Mouse (Mus musculus) v-Abl transformed pro-B cells (cell line): ENCODE measurements around the gene Spef2.

Experiments used
- in situ Hi-C, 2 experiments: fragments of 400-800 bp; cut with MboI; formaldehyde crosslinking; loops; one replicate each; pipeline ENCODE4 v1.15.1; 2025; ENCODE audit not compliant: unreplicated experiment in 2 of 2

Spef2 gene

GRCm38 (mm10) chr15:9748359-9749102, at the start of gene Spef2:
Spef2 (minus strand) TSS chr15:9748868.
- in situ Hi-C loops: loop anchor here (5.0 to 25.0 kb wide), 8 partner anchors 134 to 839 kb away; partner anchors contain the start of gene Dnajc21 (in 1 of the 2)

GRCm38 (mm10) chr15:9794131-9794530, 45.5 kb upstream of the Spef2 start:
- in situ Hi-C loops: no loop called here

- in situ Hi-C loops: no loop called here
Observed at GRCm38 (mm10) chr15:9788245-9789030, 39.8 kb upstream of the Spef2 start.

DNA sequence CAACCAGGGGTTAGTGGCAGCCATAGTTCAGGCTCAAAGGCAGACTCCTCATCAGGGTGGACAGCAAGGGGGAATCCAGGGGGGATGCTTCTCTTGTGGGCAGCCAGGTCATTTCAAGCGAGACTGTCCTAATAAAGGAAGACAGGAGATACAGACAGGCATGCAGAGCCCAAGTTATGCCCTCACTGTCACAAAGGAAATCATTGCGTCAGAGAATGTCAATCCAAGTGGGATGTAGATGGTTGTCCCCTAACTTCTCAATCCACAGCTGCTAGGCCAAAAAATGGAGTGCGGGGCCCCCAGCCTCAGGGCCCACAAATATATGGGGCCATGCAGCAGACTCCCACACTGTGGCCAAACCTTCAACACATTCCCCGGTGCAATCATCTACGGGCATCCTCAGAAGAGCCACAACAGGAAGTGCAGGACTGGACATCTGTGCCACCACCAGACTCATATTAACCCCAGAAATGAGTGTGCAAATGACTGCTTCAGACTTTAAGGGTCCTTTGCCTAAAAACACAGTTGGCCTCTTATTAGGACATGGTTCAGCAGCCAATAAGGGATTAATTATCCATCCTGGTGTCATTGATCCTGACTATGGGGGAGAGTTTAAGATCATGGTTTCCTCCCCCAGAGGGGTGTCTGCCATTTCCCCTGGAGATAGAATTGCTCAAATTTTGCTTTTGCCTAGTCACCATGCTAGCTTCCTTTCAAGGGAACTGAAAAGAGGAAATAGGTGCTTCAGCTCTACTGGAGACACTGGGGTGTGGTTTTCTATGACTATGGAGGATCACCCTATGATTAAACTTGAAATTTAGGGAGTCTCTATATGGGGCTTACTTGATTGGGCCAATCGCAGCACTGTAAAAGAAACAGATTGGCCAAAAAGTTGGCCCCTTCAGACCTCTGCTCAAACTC, 25.8 kb upstream of the Spef2 start:
- in situ Hi-C loops: loop anchor here (5.0 to 25.0 kb wide), 2 partner anchors 88 to 288 kb away; no protein-coding TSS in a partner anchor

- in situ Hi-C loops: loop anchor here (10.0 to 25.0 kb wide), 2 partner anchors 276 to 294 kb away; no protein-coding TSS in a partner anchor
Observed at GRCm38 (mm10) chr15:9768184-9768918, 19.7 kb upstream of the Spef2 start.

DNA sequence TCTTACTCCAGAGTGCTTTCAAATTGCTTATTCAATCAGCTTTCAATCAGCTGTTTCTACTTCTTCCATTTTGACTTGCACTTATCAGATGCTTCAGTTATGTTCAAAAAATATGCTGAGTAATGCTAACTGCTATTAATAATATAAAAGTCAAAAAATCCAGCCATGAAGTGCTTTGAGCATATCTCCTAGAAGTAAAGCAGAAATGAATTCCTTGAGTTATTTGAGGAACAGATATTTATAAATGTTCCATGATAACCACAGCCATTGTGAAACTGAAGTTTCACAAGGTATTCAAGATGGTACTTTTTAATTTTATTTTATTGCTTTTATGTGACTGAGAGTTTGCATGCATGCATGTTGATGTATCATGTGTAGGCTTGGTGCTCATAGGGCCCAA, 18.4 kb upstream of the Spef2 start:
- in situ Hi-C loops: loop anchor here (10.0 to 25.0 kb wide), 2 partner anchors 278 to 295 kb away; no protein-coding TSS in a partner anchor

DNA sequence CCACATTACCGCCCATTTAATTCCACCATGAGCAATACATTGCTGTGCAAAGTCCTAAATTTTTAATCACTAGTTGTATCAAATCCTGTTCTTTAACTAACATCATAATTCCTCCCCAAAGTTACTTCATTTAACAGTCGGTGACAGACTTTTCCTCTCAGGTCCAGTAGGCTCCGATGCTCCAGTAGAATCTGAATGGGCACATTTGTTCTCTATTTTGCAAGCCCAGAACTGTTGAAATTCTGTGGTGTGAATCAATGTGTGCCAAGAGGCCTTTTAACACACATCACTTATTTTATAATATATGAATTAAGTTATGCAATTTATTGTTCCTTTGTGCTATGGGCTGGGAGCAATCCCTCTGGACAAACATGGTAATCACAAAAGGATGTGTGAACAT, 2.3 kb upstream of the Spef2 start:
- in situ Hi-C loops: loop anchor here (10.0 to 25.0 kb wide), 2 partner anchors 311 to 694 kb away; no protein-coding TSS in a partner anchor

DNA sequence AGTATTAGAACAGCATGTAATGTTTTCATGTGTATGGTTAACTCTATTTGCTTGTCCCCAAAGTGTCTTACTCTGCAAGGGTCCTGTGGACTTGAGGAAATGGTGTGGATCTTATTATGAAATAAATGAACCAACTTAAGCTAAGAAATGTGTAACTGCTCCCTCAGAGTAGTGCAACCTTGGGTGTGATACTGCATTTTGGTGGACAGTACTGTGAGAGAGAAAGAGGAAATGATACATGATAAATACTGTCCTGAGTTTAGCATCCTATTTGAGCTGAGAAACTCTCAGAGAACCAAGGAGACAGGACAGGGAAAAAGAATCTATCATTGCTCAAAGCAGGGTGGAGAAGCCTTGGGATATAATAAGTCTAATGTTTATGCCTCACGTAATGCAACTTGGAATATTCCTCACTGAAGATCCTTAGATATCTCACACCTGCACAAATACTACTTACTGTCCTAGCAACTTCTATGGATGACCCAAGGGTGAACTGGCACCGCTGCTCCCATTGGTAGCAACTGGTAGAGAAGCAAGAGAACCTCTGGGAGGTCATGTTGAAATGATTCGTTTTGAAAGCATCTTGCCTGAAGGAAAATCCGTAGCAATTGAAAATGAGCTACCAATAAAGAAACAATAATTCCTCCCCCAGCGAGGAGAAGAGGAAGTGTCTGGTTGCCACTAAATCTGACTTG, 1.1 kb downstream of the Spef2 start:
- in situ Hi-C loops: loop anchor here (5.0 to 25.0 kb wide), 8 partner anchors 133 to 840 kb away; partner anchors contain the start of gene Dnajc21 (in 1 of the 2)

- in situ Hi-C loops: loop anchor here (5.0 to 25.0 kb wide), 6 partner anchors 35 to 845 kb away; partner anchors contain the start of gene Dnajc21 (in 1 of the 2)
Observed at GRCm38 (mm10) chr15:9742172-9742571, 6.5 kb downstream of the Spef2 start.

DNA sequence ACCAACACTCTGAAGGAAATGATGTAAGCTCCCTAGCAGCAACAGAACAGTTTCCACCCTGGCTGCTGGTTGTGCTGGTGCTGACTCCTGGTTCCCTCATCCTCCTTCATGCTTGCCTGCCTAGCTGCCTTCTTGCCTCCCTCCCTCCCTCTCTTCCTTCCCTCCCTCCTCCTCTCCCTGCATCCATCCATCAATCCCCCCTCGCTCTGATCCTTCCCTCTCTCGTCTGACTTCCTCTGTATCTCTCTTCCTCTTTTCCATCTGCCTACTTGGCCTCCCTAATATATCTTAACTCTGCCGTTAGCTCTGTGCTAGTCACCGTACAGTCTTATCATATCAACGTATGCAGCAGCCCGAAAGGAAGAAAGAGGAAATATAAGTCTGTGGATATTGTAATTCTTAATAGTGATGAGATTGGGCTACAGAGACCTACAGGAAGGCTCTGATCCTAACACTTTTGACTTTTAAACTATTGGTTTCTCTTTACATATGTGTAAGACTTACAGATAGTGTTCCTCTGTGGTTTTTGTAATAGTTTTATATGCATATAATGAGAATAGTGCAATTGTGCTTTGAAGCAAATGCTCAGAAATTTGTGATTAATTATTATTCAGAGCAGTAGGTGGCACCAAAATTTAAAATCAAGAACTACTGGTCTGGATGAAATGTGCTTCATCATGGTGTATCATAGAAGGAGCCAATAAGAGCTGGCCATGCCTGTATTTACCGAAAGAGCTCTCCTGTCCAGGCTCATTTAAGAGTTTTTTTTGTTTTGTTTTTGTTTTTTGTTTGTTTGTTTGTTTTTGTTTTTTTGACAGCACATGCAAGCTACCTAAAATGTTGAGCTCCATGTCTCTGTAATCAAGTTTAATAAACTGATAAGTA, 33.9 kb downstream of the Spef2 start:
- in situ Hi-C loops: no loop called here

DNA sequence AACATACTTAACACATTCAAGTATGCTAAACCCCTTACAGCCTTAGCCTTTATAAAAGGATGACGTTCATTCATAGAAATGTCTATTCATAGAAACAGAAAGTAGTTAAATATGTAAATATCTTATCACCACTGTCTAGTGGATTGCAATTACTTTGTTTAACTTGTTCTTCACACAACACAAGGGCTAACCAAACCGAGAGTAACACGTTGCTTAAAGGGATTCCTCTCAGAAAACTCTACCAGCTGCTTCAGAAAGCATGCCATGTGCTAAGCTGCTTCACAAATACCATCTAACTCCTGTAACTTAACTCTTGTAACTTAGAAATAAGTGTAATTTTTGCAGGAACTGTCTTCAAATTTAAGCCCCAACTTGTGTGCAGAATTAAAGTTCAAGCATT, 35.0 kb downstream of the Spef2 start:
- in situ Hi-C loops: no loop called here

- in situ Hi-C loops: no loop called here
Observed at GRCm38 (mm10) chr15:9710330-9710729, 38.3 kb downstream of the Spef2 start.

DNA sequence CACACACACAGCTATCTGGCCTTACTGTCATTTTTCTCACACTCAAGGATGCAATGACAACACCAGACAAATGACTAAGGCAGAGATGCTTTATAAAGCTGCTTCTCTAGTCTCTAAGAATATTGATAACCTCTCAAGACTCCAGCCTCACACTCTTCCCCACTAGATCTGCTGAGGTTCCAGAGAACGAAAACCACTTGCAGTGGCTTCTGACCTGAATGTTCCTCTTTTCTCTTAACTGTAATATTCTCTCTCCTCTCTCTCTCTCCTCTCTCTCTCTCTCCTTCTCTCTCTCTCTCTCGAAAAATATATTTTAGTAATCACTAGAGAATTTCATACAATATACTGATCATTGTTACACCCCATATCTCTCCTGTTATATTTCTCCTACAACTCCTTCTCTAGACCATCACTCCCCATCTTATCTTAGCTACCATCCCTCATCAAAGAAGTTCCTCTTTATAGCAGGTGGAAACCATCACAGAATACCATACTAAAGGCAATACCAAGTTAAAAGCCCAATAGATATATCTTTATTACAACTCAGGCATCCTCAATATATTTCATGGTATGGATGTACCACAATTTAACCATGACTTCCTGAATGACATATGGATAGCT, 42.7 kb downstream of the Spef2 start:
- in situ Hi-C loops: loop anchor here in 1 of 2 experiments (5.0 kb wide), 1 partner anchor 36 kb away; no protein-coding TSS in a partner anchor

- in situ Hi-C loops: no loop called here
Observed at GRCm38 (mm10) chr15:9701845-9702244, 46.8 kb downstream of the Spef2 start.

DNA sequence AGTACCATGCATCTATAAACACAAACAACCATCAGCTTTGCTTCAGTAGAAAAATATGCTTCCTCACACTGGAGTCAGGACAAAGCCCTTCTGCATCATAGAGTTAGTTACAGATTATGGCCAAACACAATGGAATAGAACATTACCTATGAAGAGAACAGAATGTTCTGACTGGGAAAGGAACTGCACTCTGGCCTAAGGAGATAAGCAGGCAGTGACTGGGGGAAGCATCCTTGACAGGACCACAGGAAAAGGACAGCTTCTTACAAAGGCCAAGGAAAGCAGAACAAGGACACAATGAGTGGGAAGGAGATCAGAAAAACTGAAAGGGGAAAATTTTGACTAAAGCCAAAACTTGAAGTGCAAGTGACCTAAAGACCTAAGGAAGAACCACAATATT, 56.9 kb downstream of the Spef2 start:
- in situ Hi-C loops: no loop called here

DNA sequence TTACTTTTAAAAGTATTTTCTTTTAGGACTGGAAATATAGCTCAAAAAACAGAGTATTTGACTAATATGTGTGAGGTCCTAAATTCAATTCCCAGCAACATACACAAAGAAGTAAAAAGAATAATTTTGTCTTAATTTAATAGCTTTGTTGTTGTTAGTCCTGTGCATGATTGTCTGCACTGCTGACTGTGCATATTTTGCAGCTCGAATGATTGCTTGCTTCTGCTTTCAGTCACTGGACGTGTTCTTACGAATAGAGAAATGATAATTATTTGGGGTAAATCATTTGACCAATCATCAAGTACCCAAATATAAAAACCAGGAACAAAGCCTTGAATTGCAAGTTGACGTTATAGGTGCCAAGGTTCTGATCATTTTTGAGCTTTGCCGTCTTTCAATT, 57.8 kb downstream of the Spef2 start:
- in situ Hi-C loops: no loop called here

GRCm38 (mm10) chr15:9690436-9690835, 58.2 kb downstream of the Spef2 start:
- in situ Hi-C loops: no loop called here
